Mouse (Mus musculus) brain, embryonic 14.5 days (tissue): ENCODE measurements around the gene Lancl3.

Source experiments
- CTCF ChIP-seq: fragments of 200-500 bp; IDR thresholded peaks from 2 replicates; pipeline ENCODE4 v1.5.1; 2012; ENCODE audit warnings: inconsistent platforms, mild to moderate bottlenecking, moderate library complexity, borderline replicate concordance; ENCODE audit not compliant: insufficient read depth, insufficient read length; ENCODE audit errors: extremely low read depth
- POLR2A ChIP-seq: fragments of 200-500 bp; IDR thresholded peaks from 2 replicates; pipeline ENCODE4 v1.6.1; 2012; ENCODE audit warnings: mild to moderate bottlenecking, inconsistent platforms, borderline replicate concordance; ENCODE audit not compliant: poor library complexity, insufficient read depth, insufficient read length, severe bottlenecking; ENCODE audit errors: extremely low read depth

DNA sequence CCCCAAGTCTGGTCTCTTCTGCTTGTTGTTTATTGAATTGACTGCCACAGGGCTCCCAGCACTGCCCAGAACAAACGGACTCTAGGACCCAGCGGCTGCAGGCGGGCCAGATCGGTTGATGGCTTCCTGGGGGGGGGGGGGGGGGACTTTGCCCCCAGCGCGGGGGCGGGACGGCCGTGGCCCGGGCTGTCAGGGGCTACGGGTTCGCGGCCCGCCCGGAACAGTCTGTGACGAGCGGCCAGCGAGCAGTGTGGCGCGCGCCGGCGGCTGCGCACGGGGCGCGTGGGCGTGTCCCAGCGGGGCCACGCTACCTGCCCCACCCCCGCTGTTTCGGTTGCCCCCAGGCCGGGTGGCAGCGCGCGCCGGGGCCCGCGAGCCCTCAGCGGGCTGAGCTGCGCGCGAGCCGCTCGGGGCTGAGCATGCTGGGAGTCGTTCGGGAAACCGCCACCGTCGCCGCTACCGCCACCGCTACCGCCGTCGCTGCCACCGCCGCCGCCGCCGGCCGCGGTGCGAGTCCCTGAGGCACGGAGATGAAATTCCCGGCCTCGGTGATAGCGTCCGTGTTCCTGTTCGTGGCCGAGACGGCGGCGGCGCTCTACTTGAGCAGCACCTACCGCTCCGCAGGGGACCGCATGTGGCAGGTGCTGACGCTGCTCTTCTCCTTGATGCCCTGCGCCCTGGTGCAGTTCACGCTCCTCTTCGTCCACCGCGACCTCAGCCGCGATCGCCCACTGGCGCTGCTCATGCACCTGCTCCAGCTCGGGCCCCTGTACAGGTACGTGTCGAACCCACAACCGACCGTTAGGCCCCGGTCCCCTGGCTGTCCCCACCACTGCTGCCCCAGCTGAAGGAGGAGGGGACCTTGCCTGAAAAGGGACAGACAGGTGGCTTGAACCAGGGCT, 73.0 kb downstream of the Lancl3 start, which contains the start of gene Xk:
- TF ChIP-seq CTCF (no peak), POLR2A (0 out of 2 replicates have a peak, but pooled peaks have one; percentile 13)
